Mouse (Mus musculus) liver, postnatal 0 days (tissue): ENCODE measurements around the gene Gpx3. TPM values are rescaled to one million over a fixed set of nuclear protein-coding genes. Genes with fewer than 3 reads are reported as not detected.

Experiments
- ATAC-seq: fragments of 200-750 bp; cut with Nextera tagmentation; 2 replicates; pipeline ENCODE4 v1.8.0; 2017; ENCODE audit warnings: mild to moderate bottlenecking, moderate library complexity
- DNase-seq: peaks from one replicate; pipeline ENCODE4 v3.0.0-alpha.2; 2016
- H3K27ac ChIP-seq: fragments of 300-500 bp; sonication (generic); 2 replicates; pipeline ENCODE4 v1.5.1; 2014; ENCODE audit warnings: antibody characterized with exemption, moderate library complexity, mild to moderate bottlenecking, low read depth
- H3K27me3 ChIP-seq: fragments of 300-500 bp; sonication (generic); 2 replicates; pipeline ENCODE4 v1.6.1; 2014; ENCODE audit warnings: low read length, control low read depth, mixed read lengths; ENCODE audit not compliant: insufficient read depth
- H3K36me3 ChIP-seq: fragments of 300-500 bp; sonication (generic); replicated peaks from 2 replicates; pipeline ENCODE4 v1.6.1; 2014; ENCODE audit warnings: mild to moderate bottlenecking, control low read depth, low read length, moderate library complexity, mixed read lengths; ENCODE audit not compliant: insufficient read depth
- H3K4me1 ChIP-seq: fragments of 300-500 bp; sonication (generic); 2 replicates; pipeline ENCODE4 v1.6.1; 2014; ENCODE audit warnings: antibody characterized with exemption, mild to moderate bottlenecking, control low read depth; ENCODE audit not compliant: insufficient read depth
- H3K4me2 ChIP-seq: fragments of 300-500 bp; sonication (generic); 2 replicates; pipeline ENCODE4 v1.6.1; 2014; ENCODE audit warnings: low read depth, mild to moderate bottlenecking, low read length, moderate library complexity, mixed read lengths
- H3K4me3 ChIP-seq: fragments of 300-500 bp; sonication (generic); 2 replicates; pipeline ENCODE4 v1.5.1; 2014; ENCODE audit warnings: low read depth, low read length
- H3K9ac ChIP-seq: fragments of 300-500 bp; sonication (generic); replicated peaks from 2 replicates; pipeline ENCODE4 v1.6.1; 2014; ENCODE audit warnings: mild to moderate bottlenecking, moderate library complexity
- H3K9me3 ChIP-seq: fragments of 300-500 bp; sonication (generic); 2 replicates; pipeline ENCODE4 v1.6.1; 2016; ENCODE audit warnings: mild to moderate bottlenecking, control low read depth, low read length, mixed read lengths
- CTCF ChIP-seq: sonication (generic); IDR thresholded peaks from 2 replicates; pipeline ENCODE4 v1.5.1; 2016; ENCODE audit warnings: antibody characterized with exemption, low read depth
- EP300 ChIP-seq: IDR thresholded peaks from 2 replicates; pipeline ENCODE4 v1.6.1; 2016; ENCODE audit warnings: antibody characterized with exemption, low read depth, mild to moderate bottlenecking
- WGBS: fragments of 180-500 bp; shearing (Covaris S2); extraction: QIAGEN DNeasy Blood & Tissue Kit; methylation state at CpG from one replicate; pipeline ENCODE4 v1.1.7; 2014; ENCODE audit not compliant: insufficient replicate concordance; 5-methylcytosine and 5-hydroxymethylcytosine counted together
- polyA plus RNA-seq: library from polyadenylated mRNA; unstranded; fragments of >200 nt; fragmentation: Nextera tagmentation; extraction: Ambion mirVana; gene quantifications from 2 replicates; pipeline ENCODE4 v1.2.1, GENCODE M21; 2015

Gpx3 gene
- polyA plus RNA-seq, 1 experiment from 2014 or later, result 30.4 TPM

DNA sequence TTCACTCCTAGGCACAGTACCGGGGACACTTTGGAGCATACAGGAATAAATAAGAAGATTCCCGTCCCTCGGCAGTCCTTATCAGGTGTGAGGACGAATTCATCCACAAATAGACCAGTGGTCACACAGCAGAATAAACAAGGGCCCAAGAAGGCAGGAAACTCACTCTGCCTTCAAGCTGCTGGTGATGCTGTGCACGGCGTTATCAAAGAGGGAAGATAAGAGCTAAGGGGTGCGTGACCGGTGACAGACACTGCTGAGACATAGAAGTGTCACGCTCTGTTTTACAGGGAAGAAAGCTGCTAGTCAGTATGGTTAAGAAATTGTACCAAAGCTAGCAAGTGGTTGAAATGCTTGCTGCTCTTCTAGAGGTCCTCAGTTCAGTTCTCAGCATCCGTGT, 22.3 kb upstream of the Gpx3 start:
- TF ChIP-seq CTCF (no peak), EP300 (no peak)
- WGBS, result 50% methylated on average over 10 of the region's 10 CpGs

GRCm38 (mm10) chr11:54881051-54881474, 21.2 kb upstream of the Gpx3 start:
- Histone ChIP-seq H3K4me2 (no peak overlapping the region), H3K4me3 (no peak overlapping the region), H3K27me3 (no peaks in the 10 kb centered on the region), H3K4me1 (peaks cover 20% of the 10 kb centered on the region), H3K36me3 (no peaks in the 10 kb centered on the region), H3K9me3 (no peaks in the 10 kb centered on the region), H3K27ac (peak overlapping the region; percentile 74), H3K9ac (no peak overlapping the region)
- TF ChIP-seq CTCF (no peak), EP300 (peak; percentile 44)
- ATAC-seq (peak; percentile 86), DNase-seq (peak; percentile 34)
- 36% methylated on average over 2 of the region's 2 CpGs for WGBS

More for the DNA sequence above, 22.3 kb upstream of the Gpx3 start:
- H3K4me3 ChIP-seq, result no peak overlapping the region
- ATAC-seq (no peak), DNase-seq (no peak)
- no peak overlapping the region for H3K9ac ChIP-seq
- H3K27ac ChIP-seq, result no peak overlapping the region
- H3K36me3 ChIP-seq, result no peaks in the 10 kb centered on the region
- peaks cover 14% of the 10 kb centered on the region for H3K4me1 ChIP-seq
- H3K27me3 ChIP-seq, result no peaks in the 10 kb centered on the region
- H3K4me2 ChIP-seq, result no peak overlapping the region
- no peaks in the 10 kb centered on the region for H3K9me3 ChIP-seq

DNA sequence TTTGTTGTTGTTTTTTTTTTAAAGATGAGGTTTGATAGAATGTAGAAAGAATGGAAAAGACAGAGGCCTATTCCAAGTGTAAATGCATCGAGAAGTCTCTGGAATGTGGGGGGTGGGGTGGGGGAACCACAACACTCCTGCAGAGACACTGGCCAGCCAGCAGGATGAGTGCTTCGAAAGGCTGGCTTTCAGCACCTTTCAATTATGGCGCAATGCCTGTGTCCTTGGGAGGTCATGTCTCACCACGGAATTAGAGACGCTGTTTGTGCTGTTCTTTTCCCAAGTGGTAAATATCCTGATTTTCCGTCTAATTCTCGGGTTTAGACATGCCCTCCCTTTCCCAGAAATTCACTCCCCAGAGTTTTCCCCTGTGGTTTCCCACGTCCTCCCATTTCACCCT, 19.6 kb upstream of the Gpx3 start:
- no peak for ATAC-seq
- Histone ChIP-seq H3K4me3 (no peak overlapping the region), H3K27me3 (no peaks in the 10 kb centered on the region), H3K36me3 (no peaks in the 10 kb centered on the region), H3K4me2 (no peak overlapping the region), H3K27ac (0 out of 2 replicates have a peak overlapping the region, but pooled peaks have one; percentile 25), H3K9me3 (no peaks in the 10 kb centered on the region), H3K9ac (no peak overlapping the region), H3K4me1 (peaks cover 20% of the 10 kb centered on the region)
- DNase-seq, result peak; percentile 49
- TF ChIP-seq CTCF, result peak; percentile 42
- TF ChIP-seq EP300, result 0 out of 2 replicates have a peak, but pooled peaks have one; percentile 31
- 49% methylated on average over 8 of the region's 8 CpGs for WGBS

DNA sequence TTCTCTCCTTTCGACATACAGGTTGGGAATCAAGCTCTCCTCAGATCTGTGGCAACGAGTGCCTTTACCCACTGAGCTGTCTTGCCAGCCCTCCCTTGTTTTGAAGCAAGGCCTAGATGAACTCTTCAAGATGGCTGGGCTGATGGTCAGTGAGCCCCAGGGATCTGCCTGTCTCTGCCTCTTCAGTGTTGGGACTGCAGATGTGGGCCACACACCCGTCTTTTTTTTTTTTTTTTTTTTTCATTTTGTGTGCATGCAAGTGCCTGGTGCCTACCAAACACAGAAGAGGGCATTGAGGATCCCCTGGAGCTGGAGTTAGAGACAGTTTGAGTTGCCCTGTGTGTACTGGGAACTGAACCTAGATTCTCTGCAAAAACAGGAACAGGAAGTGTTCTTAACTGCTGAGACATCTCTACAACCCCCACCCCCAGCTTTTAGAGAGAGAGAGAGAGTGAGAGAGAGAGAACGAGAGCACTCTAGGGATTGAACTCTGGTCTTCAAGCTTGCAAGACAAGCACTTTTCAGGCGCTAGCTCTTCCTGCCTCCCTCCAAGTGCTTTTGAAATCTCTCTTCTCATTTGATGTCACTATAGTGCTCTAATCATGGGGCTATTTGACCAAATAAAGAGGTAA, 17.9 kb upstream of the Gpx3 start:
- H3K4me1 ChIP-seq, result peaks cover 20% of the 10 kb centered on the region
- TF ChIP-seq CTCF, result no peak
- TF ChIP-seq EP300, result no peak
- no peak for DNase-seq
- WGBS, result 59% methylated on average over 5 of the region's 5 CpGs
- H3K4me3 ChIP-seq, result no peak overlapping the region
- H3K36me3 ChIP-seq, result no peaks in the 10 kb centered on the region
- no peaks in the 10 kb centered on the region for H3K27me3 ChIP-seq
- H3K4me2 ChIP-seq, result peak overlapping the region; percentile 12; the same call in 1 of the 2 replicates
- peak; percentile 11; the same call in 1 of the 2 replicates for ATAC-seq
- H3K9ac ChIP-seq, result no peak overlapping the region
- H3K27ac ChIP-seq, result peak overlapping the region; percentile 77
- no peaks in the 10 kb centered on the region for H3K9me3 ChIP-seq

GRCm38 (mm10) chr11:54884937-54885336, 17.3 kb upstream of the Gpx3 start:
- no peaks in the 10 kb centered on the region for H3K36me3 ChIP-seq
- peak overlapping the region; percentile 12; the same call in 1 of the 2 replicates for H3K4me2 ChIP-seq
- H3K4me3 ChIP-seq, result no peak overlapping the region
- no peaks in the 10 kb centered on the region for H3K27me3 ChIP-seq
- peak overlapping the region; percentile 77 for H3K27ac ChIP-seq
- H3K9me3 ChIP-seq, result no peaks in the 10 kb centered on the region
- TF ChIP-seq EP300 (peak; percentile 82), CTCF (no peak)
- ATAC-seq, result peak; percentile 68
- 21% methylated on average over 5 of the region's 5 CpGs for WGBS
- peaks cover 20% of the 10 kb centered on the region for H3K4me1 ChIP-seq
- no peak overlapping the region for H3K9ac ChIP-seq
- DNase-seq, result peak; percentile 60

- TF ChIP-seq EP300 (no peak), CTCF (no peak)
- 82% methylated on average over 2 of the region's 2 CpGs for WGBS
Measured at GRCm38 (mm10) chr11:54885406-54885805, 16.8 kb upstream of the Gpx3 start.

GRCm38 (mm10) chr11:54887927-54888326, 14.3 kb upstream of the Gpx3 start:
- Histone ChIP-seq H3K9ac (no peak overlapping the region), H3K4me1 (peaks cover 17% of the 10 kb centered on the region), H3K27ac (no peak overlapping the region), H3K4me2 (no peak overlapping the region), H3K9me3 (no peaks in the 10 kb centered on the region), H3K4me3 (no peak overlapping the region), H3K27me3 (no peaks in the 10 kb centered on the region), H3K36me3 (no peaks in the 10 kb centered on the region)
- no peak for TF ChIP-seq EP300
- no peak for TF ChIP-seq CTCF
- no peak for ATAC-seq
- 60% methylated on average over 6 of the region's 6 CpGs for WGBS
- DNase-seq, result no peak

More at GRCm38 (mm10) chr11:54885406-54885805, 16.8 kb upstream of the Gpx3 start:
- Histone ChIP-seq H3K27me3 (no peaks in the 10 kb centered on the region), H3K36me3 (no peaks in the 10 kb centered on the region), H3K27ac (peak overlapping the region; percentile 77), H3K9ac (no peak overlapping the region), H3K4me1 (peaks cover 20% of the 10 kb centered on the region), H3K9me3 (no peaks in the 10 kb centered on the region), H3K4me3 (no peak overlapping the region), H3K4me2 (no peak overlapping the region)
- ATAC-seq, result no peak
- no peak for DNase-seq
